Mouse (Mus musculus): ENCODE results near the gene Pdzd3. TPM values are rescaled to one million over a fixed set of nuclear protein-coding genes. Genes with fewer than 3 reads are reported as not detected.

The Pdzd3 gene
- polyA plus RNA-seq, 1 experiment = not detected

DNA sequence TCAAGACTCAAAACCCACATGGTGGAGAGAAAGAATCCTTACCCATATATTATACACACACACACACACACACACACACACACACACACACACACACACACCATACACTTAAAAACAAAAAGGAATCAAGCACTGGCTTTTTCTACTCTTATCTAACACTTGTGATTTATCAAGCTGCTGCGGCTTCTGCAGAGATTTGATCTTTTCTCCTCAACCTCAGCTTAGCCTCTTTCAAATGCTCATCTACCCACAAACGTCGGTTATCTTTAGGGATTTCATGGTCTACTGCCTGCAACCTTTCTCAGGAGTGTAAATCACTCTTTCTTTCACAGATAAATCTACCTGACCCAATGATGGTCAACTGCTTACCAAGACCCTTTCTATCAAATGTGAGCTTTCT, 50.8 kb downstream of the Pdzd3 start:
- no peak overlapping the region for H3K4me3 ChIP-seq (ENCODE audit: low read depth, low read length)
- no peak overlapping the region for H3K27ac ChIP-seq (ENCODE audit: insufficient read depth, low read length)
- no peaks in the 10 kb centered on the region for H3K9me3 ChIP-seq (replicated peaks; ENCODE audit: control insufficient read depth, insufficient read depth, low read length, poor library complexity, severe bottlenecking)
- no peaks in the 10 kb centered on the region for H3K27me3 ChIP-seq (ENCODE audit: control insufficient read depth, insufficient read depth, low read length, poor library complexity, severe bottlenecking)
- H3K36me3 ChIP-seq (ENCODE audit: control insufficient read depth, insufficient read depth, low read length, poor library complexity, severe bottlenecking) = peaks cover 16% of the 10 kb centered on the region
- TF ChIP-seq POLR2A (IDR thresholded peaks at IDR 0.05; ENCODE audit: insufficient read depth, low read length) (no peak), CTCF (IDR thresholded peaks at IDR 0.05; ENCODE audit: low read depth, low read length) (no peak), EP300 (IDR thresholded peaks at IDR 0.05; ENCODE audit: insufficient read depth, low read depth, low read length) (no peak)
- H3K4me1 ChIP-seq (ENCODE audit: control insufficient read depth, insufficient read depth, low read length) = peaks cover 2% of the 10 kb centered on the region
- no peak overlapping the region for H3K9ac ChIP-seq (ENCODE audit: low read depth, poor library complexity, severe bottlenecking)

DNA sequence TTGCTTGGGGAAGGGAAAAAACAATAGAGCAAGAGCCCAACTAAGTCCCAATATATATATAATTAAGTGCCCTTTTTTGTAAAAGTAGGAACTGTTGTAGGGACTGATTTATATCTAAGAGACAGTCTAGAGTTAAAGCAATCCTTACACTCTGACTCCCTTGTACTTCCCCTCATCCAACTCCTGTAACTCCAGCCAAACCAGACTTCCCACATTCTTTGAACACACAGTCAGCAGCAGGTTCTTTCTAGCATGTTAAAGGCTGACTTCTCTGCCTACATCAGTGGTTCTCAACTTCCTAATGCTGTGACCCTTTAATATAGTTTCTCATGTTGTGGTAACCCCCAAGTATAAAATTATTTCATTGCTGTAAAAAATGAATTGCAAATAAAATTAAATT, 51.7 kb downstream of the Pdzd3 start:
- TF ChIP-seq POLR2A (IDR thresholded peaks at IDR 0.05; ENCODE audit: insufficient read depth, low read length) (no peak), CTCF (IDR thresholded peaks at IDR 0.05; ENCODE audit: low read depth, low read length) (no peak), EP300 (IDR thresholded peaks at IDR 0.05; ENCODE audit: insufficient read depth, low read depth, low read length) (no peak)
- H3K27me3 ChIP-seq (ENCODE audit: control insufficient read depth, insufficient read depth, low read length, poor library complexity, severe bottlenecking) = no peaks in the 10 kb centered on the region
- no peak overlapping the region for H3K4me3 ChIP-seq (ENCODE audit: low read depth, low read length)
- no peak overlapping the region for H3K27ac ChIP-seq (ENCODE audit: insufficient read depth, low read length)
- no peak overlapping the region for H3K9ac ChIP-seq (ENCODE audit: low read depth, poor library complexity, severe bottlenecking)
- H3K9me3 ChIP-seq (replicated peaks; ENCODE audit: control insufficient read depth, insufficient read depth, low read length, poor library complexity, severe bottlenecking) = no peaks in the 10 kb centered on the region
- peaks cover 18% of the 10 kb centered on the region for H3K36me3 ChIP-seq (ENCODE audit: control insufficient read depth, insufficient read depth, low read length, poor library complexity, severe bottlenecking)
- peaks cover 2% of the 10 kb centered on the region for H3K4me1 ChIP-seq (ENCODE audit: control insufficient read depth, insufficient read depth, low read length)

DNA sequence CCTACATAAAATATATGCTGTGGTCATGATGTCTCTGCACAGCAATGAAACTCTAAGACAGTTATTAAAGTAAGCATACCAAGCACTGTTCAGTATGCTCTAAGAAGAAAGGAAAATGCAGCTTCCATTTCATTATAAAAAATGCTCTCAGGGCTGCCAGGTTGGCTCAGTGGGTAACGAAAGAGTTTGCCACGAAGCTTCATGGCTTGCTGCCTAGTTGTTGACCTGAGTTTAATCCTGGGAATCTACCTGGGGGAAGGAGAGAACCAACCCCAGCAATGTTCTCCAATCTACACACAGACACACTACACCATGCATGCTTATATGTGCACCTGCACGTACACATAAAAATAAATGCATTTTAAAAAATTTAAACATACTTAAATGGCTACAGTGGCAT, 52.1 kb downstream of the Pdzd3 start:
- no peak overlapping the region for H3K9ac ChIP-seq (ENCODE audit: low read depth, poor library complexity, severe bottlenecking)
- H3K36me3 ChIP-seq (ENCODE audit: control insufficient read depth, insufficient read depth, low read length, poor library complexity, severe bottlenecking) = peaks cover 19% of the 10 kb centered on the region
- H3K27ac ChIP-seq (ENCODE audit: insufficient read depth, low read length) = no peak overlapping the region
- no peaks in the 10 kb centered on the region for H3K9me3 ChIP-seq (replicated peaks; ENCODE audit: control insufficient read depth, insufficient read depth, low read length, poor library complexity, severe bottlenecking)
- H3K4me1 ChIP-seq (ENCODE audit: control insufficient read depth, insufficient read depth, low read length) = peaks cover 2% of the 10 kb centered on the region
- H3K27me3 ChIP-seq (ENCODE audit: control insufficient read depth, insufficient read depth, low read length, poor library complexity, severe bottlenecking) = no peaks in the 10 kb centered on the region
- H3K4me3 ChIP-seq (ENCODE audit: low read depth, low read length) = no peak overlapping the region
- TF ChIP-seq CTCF (IDR thresholded peaks at IDR 0.05; ENCODE audit: low read depth, low read length) = no peak
- no peak for TF ChIP-seq EP300 (IDR thresholded peaks at IDR 0.05; ENCODE audit: insufficient read depth, low read depth, low read length)
- no peak for TF ChIP-seq POLR2A (IDR thresholded peaks at IDR 0.05; ENCODE audit: insufficient read depth, low read length)

Other genes starting within 250 kb of the Pdzd3 start
- gene Thy1, start 208.1 kb downstream of the Pdzd3 start, polyA plus RNA-seq (2011; ENCODE audit: insufficient read depth, insufficient read length, low read depth, missing spikeins) = 11.4 and 15.4 TPM in 2 replicates
- 9.6 and 14.2 TPM in 2 replicates for gene Usp2, start 184.4 kb downstream of the Pdzd3 start, polyA plus RNA-seq (2011; ENCODE audit: insufficient read depth, insufficient read length, low read depth, missing spikeins)
- gene Mfrp, start 149.7 kb downstream of the Pdzd3 start, polyA plus RNA-seq (2011; ENCODE audit: insufficient read depth, insufficient read length, low read depth, missing spikeins) = not detected in 2 replicates
- not detected in 2 replicates for gene C1qtnf5, start 144.2 kb downstream of the Pdzd3 start, polyA plus RNA-seq (2011; ENCODE audit: insufficient read depth, insufficient read length, low read depth, missing spikeins)
- 0.49 and 0.67 TPM in 2 replicates for gene Gm49380, start 138.0 kb downstream of the Pdzd3 start, polyA plus RNA-seq (2011; ENCODE audit: insufficient read depth, insufficient read length, low read depth, missing spikeins)
- 34.1 and 34.3 TPM in 2 replicates for gene Rnf26, start 138.0 kb downstream of the Pdzd3 start, polyA plus RNA-seq (2011; ENCODE audit: insufficient read depth, insufficient read length, low read depth, missing spikeins)
- 57.6 and 58.0 TPM in 2 replicates for gene Mcam, start 117.0 kb downstream of the Pdzd3 start, polyA plus RNA-seq (2011; ENCODE audit: insufficient read depth, insufficient read length, low read depth, missing spikeins)
- gene Cbl, start 17.4 kb downstream of the Pdzd3 start, polyA plus RNA-seq (2011; ENCODE audit: insufficient read depth, insufficient read length, low read depth, missing spikeins) = 58.8 and 62.0 TPM in 2 replicates
- not detected in 2 replicates for gene Ccdc153, start 10.8 kb downstream of the Pdzd3 start, polyA plus RNA-seq (2011; ENCODE audit: insufficient read depth, insufficient read length, low read depth, missing spikeins)
- gene Nlrx1, start 17.1 kb upstream of the Pdzd3 start, polyA plus RNA-seq (2011; ENCODE audit: insufficient read depth, insufficient read length, low read depth, missing spikeins) = 1.6 and 2.3 TPM in 2 replicates
- gene Abcg4, start 37.1 kb upstream of the Pdzd3 start, polyA plus RNA-seq (2011; ENCODE audit: insufficient read depth, insufficient read length, low read depth, missing spikeins) = 0.62 and 1.3 TPM in 2 replicates
- gene Hinfp, start 54.2 kb upstream of the Pdzd3 start, polyA plus RNA-seq (2011; ENCODE audit: insufficient read depth, insufficient read length, low read depth, missing spikeins) = 24.8 and 27.8 TPM in 2 replicates
- gene C2cd2l, start 68.8 kb upstream of the Pdzd3 start, polyA plus RNA-seq (2011; ENCODE audit: insufficient read depth, insufficient read length, low read depth, missing spikeins) = 5.1 and 7.0 TPM in 2 replicates
- 13.7 and 17.4 TPM in 2 replicates for gene Dpagt1, start 74.5 kb upstream of the Pdzd3 start, polyA plus RNA-seq (2011; ENCODE audit: insufficient read depth, insufficient read length, low read depth, missing spikeins)
- 173 and 202 TPM in 2 replicates for gene H2afx, start 83.2 kb upstream of the Pdzd3 start, polyA plus RNA-seq (2011; ENCODE audit: insufficient read depth, insufficient read length, low read depth, missing spikeins)
- gene Hmbs, start 92.8 kb upstream of the Pdzd3 start, polyA plus RNA-seq (2011; ENCODE audit: insufficient read depth, insufficient read length, low read depth, missing spikeins) = 76.5 and 80.3 TPM in 2 replicates
- gene Vps11, start 110.2 kb upstream of the Pdzd3 start, polyA plus RNA-seq (2011; ENCODE audit: insufficient read depth, insufficient read length, low read depth, missing spikeins) = 26.7 and 30.5 TPM in 2 replicates
- 114 and 147 TPM in 2 replicates for gene Hyou1, start 128.0 kb upstream of the Pdzd3 start, polyA plus RNA-seq (2011; ENCODE audit: insufficient read depth, insufficient read length, low read depth, missing spikeins)
- 7.7 and 8.1 TPM in 2 replicates for gene Slc37a4, start 145.4 kb upstream of the Pdzd3 start, polyA plus RNA-seq (2011; ENCODE audit: insufficient read depth, insufficient read length, low read depth, missing spikeins)
- gene Rps25, start 155.7 kb upstream of the Pdzd3 start, polyA plus RNA-seq (2011; ENCODE audit: insufficient read depth, insufficient read length, low read depth, missing spikeins) = 4,348 and 4,428 TPM in 2 replicates
- gene Trappc4, start 156.1 kb upstream of the Pdzd3 start, polyA plus RNA-seq (2011; ENCODE audit: insufficient read depth, insufficient read length, low read depth, missing spikeins) = 83.0 and 89.8 TPM in 2 replicates
- gene Ccdc84, start 167.1 kb upstream of the Pdzd3 start, polyA plus RNA-seq (2011; ENCODE audit: insufficient read depth, insufficient read length, low read depth, missing spikeins) = 13.7 and 14.3 TPM in 2 replicates
- gene Foxr1, start 189.7 kb upstream of the Pdzd3 start, polyA plus RNA-seq (2011; ENCODE audit: insufficient read depth, insufficient read length, low read depth, missing spikeins) = 1.3 and 1.8 TPM in 2 replicates
- 1.7 and 2.5 TPM in 2 replicates for gene Upk2, start 203.5 kb upstream of the Pdzd3 start, polyA plus RNA-seq (2011; ENCODE audit: insufficient read depth, insufficient read length, low read depth, missing spikeins)
- gene Bcl9l, start 231.4 kb upstream of the Pdzd3 start, polyA plus RNA-seq (2011; ENCODE audit: insufficient read depth, insufficient read length, low read depth, missing spikeins) = 22.6 and 25.6 TPM in 2 replicates

Measured in ES-Bruce4 (cell line).